Mouse (Mus musculus) cerebellum, adult (tissue): Measurements from ENCODE around the gene Krr1.

Experiments
- ATAC-seq: cut with Nextera tagmentation; 2 replicates; pipeline ENCODE4 v1.9.2; 2017; ENCODE audit warnings: mild to moderate bottlenecking, moderate library complexity, mixed read lengths; ENCODE audit not compliant: insufficient number of reproducible peaks, low FRiP score, low TSS enrichment

Krr1 gene

GRCm38 (mm10) chr10:111972542-111973361 is at the start of gene Krr1:
TSS of gene Krr1 (plus strand) at chr10:111972664.
- peak; percentile 95 for ATAC-seq

GRCm38 (mm10) chr10:111923503-111924135 is 48.8 kb upstream of the Krr1 start:
- no peak for ATAC-seq

- no peak for ATAC-seq
Measured at GRCm38 (mm10) chr10:111924141-111924540, 48.3 kb upstream of the Krr1 start.

GRCm38 (mm10) chr10:111924716-111925488 is 47.6 kb upstream of the Krr1 start:
- no peak for ATAC-seq

GRCm38 (mm10) chr10:111925489-111925860 is 47.0 kb upstream of the Krr1 start:
- ATAC-seq, result peak; percentile 90

- no peak for ATAC-seq
Measured at GRCm38 (mm10) chr10:111932621-111933345, 39.7 kb upstream of the Krr1 start.

- ATAC-seq, result no peak
Measured at GRCm38 (mm10) chr10:111935207-111935606, 37.3 kb upstream of the Krr1 start.

GRCm38 (mm10) chr10:111936021-111936420 is 36.4 kb upstream of the Krr1 start:
- ATAC-seq, result no peak

GRCm38 (mm10) chr10:111936491-111937145 is 35.8 kb upstream of the Krr1 start:
- ATAC-seq, result no peak

- no peak for ATAC-seq
Measured at GRCm38 (mm10) chr10:111937146-111937534, 35.3 kb upstream of the Krr1 start.

GRCm38 (mm10) chr10:111943026-111943425 is 29.4 kb upstream of the Krr1 start:
- no peak for ATAC-seq

- ATAC-seq, result no peak
Measured at GRCm38 (mm10) chr10:111945563-111945962, 26.9 kb upstream of the Krr1 start.

GRCm38 (mm10) chr10:111948041-111948440 is 24.4 kb upstream of the Krr1 start:
- ATAC-seq, result no peak

- no peak for ATAC-seq
Measured at GRCm38 (mm10) chr10:111949008-111949407, 23.5 kb upstream of the Krr1 start.

- no peak for ATAC-seq
Measured at GRCm38 (mm10) chr10:111955836-111956235, 16.6 kb upstream of the Krr1 start.

- ATAC-seq, result peak; percentile 84
Measured at GRCm38 (mm10) chr10:111957271-111958045, 15.0 kb upstream of the Krr1 start.

- ATAC-seq, result no peak
Measured at GRCm38 (mm10) chr10:111958046-111958421, 14.4 kb upstream of the Krr1 start.

- no peak for ATAC-seq
Measured at GRCm38 (mm10) chr10:111959353-111959752, 13.1 kb upstream of the Krr1 start.

GRCm38 (mm10) chr10:111960459-111960858 is 12.0 kb upstream of the Krr1 start:
- no peak for ATAC-seq
